Mouse (Mus musculus) heart, adult 2 months (tissue): ENCODE results near the gene Tpra1. TPM values are rescaled to one million over a fixed set of nuclear protein-coding genes. Genes with fewer than 3 reads are reported as not detected.

Experiments used
- DNase-seq, 2 experiments: peaks; one replicate each; pipeline ENCODE4 v3.0.0; 2021
- H3K27ac ChIP-seq: fragments of 200-600 bp; 2 replicates; pipeline ENCODE4 v1.8.1; 2022
- H3K27me3 ChIP-seq: fragments of 200-500 bp; 2 replicates; pipeline ENCODE4 v1.6.1; 2012; ENCODE audit warnings: mild to moderate bottlenecking, low read length, inconsistent platforms, mixed read lengths; ENCODE audit not compliant: control insufficient read depth, insufficient read depth
- H3K36me3 ChIP-seq: fragments of 200-500 bp; 2 replicates; pipeline ENCODE4 v1.6.1; 2012; ENCODE audit warnings: low read length, inconsistent platforms; ENCODE audit not compliant: control insufficient read depth, insufficient read depth
- H3K4me1 ChIP-seq: fragments of 200-500 bp; 2 replicates; pipeline ENCODE4 v1.6.1; 2011; ENCODE audit warnings: low read length; ENCODE audit not compliant: control insufficient read depth, insufficient read depth
- H3K4me3 ChIP-seq: fragments of 200-600 bp; 2 replicates; pipeline ENCODE4 v1.8.1; 2022
- H3K79me2 ChIP-seq: fragments of 200-500 bp; replicated peaks from 2 replicates; pipeline ENCODE4 v1.6.1; 2012; ENCODE audit warnings: mild to moderate bottlenecking, inconsistent platforms, low read length, moderate library complexity, mixed read lengths; ENCODE audit not compliant: control insufficient read depth, insufficient read depth
- H3K9ac ChIP-seq: fragments of 200-500 bp; 2 replicates; pipeline ENCODE4 v1.6.1; 2012; ENCODE audit warnings: low read depth, mild to moderate bottlenecking, control low read depth, inconsistent platforms, low read length, mixed read lengths
- CTCF ChIP-seq: fragments of 200-600 bp; IDR thresholded peaks from 2 replicates; pipeline ENCODE4 v1.8.1; 2022; ENCODE audit warnings: antibody characterized with exemption, mild to moderate bottlenecking, moderate library complexity
- EP300 ChIP-seq: fragments of 200-500 bp; IDR thresholded peaks from 2 replicates; pipeline ENCODE4 v1.6.1; 2011; ENCODE audit warnings: low read depth, low read length, control low read depth; ENCODE audit not compliant: insufficient read depth
- POLR2A ChIP-seq: fragments of 200-500 bp; IDR thresholded peaks from 2 replicates; pipeline ENCODE4 v1.6.1; 2011; ENCODE audit warnings: mild to moderate bottlenecking, low read depth, low read length, control low read depth; ENCODE audit not compliant: insufficient read depth
- WGBS: fragments of 180-500 bp; shearing (Covaris S2); methylation state at CpG from one replicate; pipeline ENCODE4 v1.1.7; 2018; 5-methylcytosine and 5-hydroxymethylcytosine counted together
- intact Hi-C: fragments of 180-260 bp; cut with DNase I; formaldehyde crosslinking; loops from one replicate; pipeline ENCODE4 v1.15.1; 2025
- polyA plus RNA-seq: library from polyadenylated mRNA; depleted of rRNA; stranded (reverse); fragments of >200 nt; gene quantifications from 2 replicates; pipeline ENCODE4 v1.2.3, GENCODE M21; 2012; rRNA removed
- total RNA-seq, 2 experiments: library from RNA; stranded (reverse); gene quantifications; 2 replicates each; pipeline ENCODE4 v1.2.3; 2021

The Tpra1 gene
- total and polyA plus RNA-seq, 3 experiments: 34.4 to 88.0 (median 34.8) TPM

DNA sequence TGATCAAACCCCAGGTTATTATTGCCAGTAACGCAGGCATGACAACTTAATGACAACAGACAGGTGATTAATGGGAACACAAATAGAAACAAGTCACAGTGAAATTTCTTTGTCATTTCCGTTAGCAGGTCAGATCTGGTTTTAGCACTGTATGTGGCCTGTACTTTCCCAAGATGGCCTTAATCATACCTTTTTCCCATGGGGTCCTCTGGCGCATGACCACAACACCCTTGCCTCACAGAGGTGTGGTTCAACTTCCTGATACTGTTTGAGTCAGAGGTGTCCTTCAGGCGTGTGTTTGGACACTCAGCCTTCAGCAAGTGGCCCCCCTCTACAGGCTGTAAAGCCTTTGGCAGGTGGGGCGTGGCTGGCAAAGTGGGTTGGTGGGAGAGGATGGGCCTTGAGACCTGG, 55.8 kb downstream of the Tpra1 start:
- Histone ChIP-seq H3K27ac (no peak overlapping the region), H3K79me2 (no peaks in the 10 kb centered on the region), H3K4me1 (no peaks in the 10 kb centered on the region), H3K9ac (no peak overlapping the region), H3K36me3 (no peaks in the 10 kb centered on the region), H3K4me3 (no peak overlapping the region), H3K27me3 (no peaks in the 10 kb centered on the region)
- no peak for TF ChIP-seq POLR2A
- TF ChIP-seq EP300: no peak
- TF ChIP-seq CTCF: no peak
- WGBS: 89% methylated on average over 5 of the region's 5 CpGs
- no peak for DNase-seq
- intact Hi-C loops: no loop called here

GRCm38 (mm10) chr6:88958305-88958704, 56.3 kb downstream of the Tpra1 start:
- DNase-seq: no peak
- Histone ChIP-seq H3K36me3 (no peaks in the 10 kb centered on the region), H3K27me3 (no peaks in the 10 kb centered on the region), H3K4me3 (no peak overlapping the region), H3K27ac (no peak overlapping the region), H3K79me2 (no peaks in the 10 kb centered on the region), H3K9ac (no peak overlapping the region), H3K4me1 (no peaks in the 10 kb centered on the region)
- 82% methylated on average over 2 of the region's 2 CpGs for whole genome bisulfite sequencing
- intact Hi-C loops: no loop called here
- TF ChIP-seq POLR2A (no peak), EP300 (no peak), CTCF (no peak)

DNA sequence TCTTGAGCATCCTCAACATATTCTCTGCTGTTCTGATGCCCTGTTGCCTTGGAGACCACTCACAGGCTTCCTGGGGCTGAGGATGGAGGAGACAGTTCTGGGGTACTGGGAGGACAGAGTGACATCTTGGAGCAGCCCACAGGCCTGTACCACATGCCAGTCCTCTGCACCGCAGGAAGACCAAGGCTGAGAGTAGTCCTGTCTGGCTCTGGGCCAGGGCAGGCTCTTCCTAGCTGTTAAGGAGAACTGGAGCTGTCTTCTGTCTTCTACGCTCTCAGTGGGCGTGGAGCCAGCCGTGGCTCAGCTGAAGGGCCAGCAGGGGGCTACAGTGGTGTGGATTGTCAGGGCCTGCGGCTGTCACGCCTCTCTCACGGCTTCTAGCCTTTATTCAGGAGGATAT, 57.8 kb downstream of the Tpra1 start:
- TF ChIP-seq POLR2A: no peak
- peak; percentile 48 for TF ChIP-seq CTCF
- Histone ChIP-seq H3K27me3 (no peaks in the 10 kb centered on the region), H3K36me3 (no peaks in the 10 kb centered on the region), H3K79me2 (no peaks in the 10 kb centered on the region), H3K9ac (no peak overlapping the region), H3K4me1 (no peaks in the 10 kb centered on the region), H3K4me3 (no peak overlapping the region), H3K27ac (no peak overlapping the region)
- WGBS: 31% methylated on average over 7 of the region's 7 CpGs
- no peak for DNase-seq
- intact Hi-C loops: no loop called here

DNA sequence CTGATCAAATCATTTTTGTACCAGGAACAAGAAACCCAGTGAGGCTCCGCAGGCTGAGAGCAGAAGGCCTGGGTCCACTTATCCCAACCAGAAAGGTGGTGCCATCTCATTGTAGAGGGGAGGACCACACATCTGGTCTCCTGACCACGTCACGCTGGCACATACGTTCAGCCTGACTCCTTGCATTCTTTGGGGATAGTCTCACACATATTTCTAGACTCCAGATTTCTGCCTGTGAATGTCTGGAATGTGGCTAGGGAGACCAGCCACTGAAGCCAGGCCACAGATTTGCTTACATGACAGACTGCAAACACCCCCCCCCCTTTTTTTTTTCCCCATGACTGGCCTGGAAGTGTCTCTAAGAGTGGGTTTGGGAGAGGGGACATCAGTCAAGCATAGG, 58.9 kb downstream of the Tpra1 start:
- intact Hi-C loops: no loop called here
- WGBS: 83% methylated on average over 4 of the region's 4 CpGs
- H3K27ac ChIP-seq: no peak overlapping the region

More for the DNA sequence above, 58.9 kb downstream of the Tpra1 start:
- Histone ChIP-seq H3K9ac (no peak overlapping the region), H3K4me3 (no peak overlapping the region), H3K36me3 (no peaks in the 10 kb centered on the region), H3K4me1 (no peaks in the 10 kb centered on the region), H3K27me3 (no peaks in the 10 kb centered on the region), H3K79me2 (no peaks in the 10 kb centered on the region)
- DNase-seq: no peak
- TF ChIP-seq POLR2A: no peak
- no peak for TF ChIP-seq EP300
- no peak for TF ChIP-seq CTCF

Other genes starting within 250 kb of the Tpra1 start
- 100 to 1,000 TPM in 1 of 2 experiments, 10 to 100 TPM in 1; 88.7 to 102 TPM for gene Mgll, start 177.8 kb upstream of the Tpra1 start, total RNA-seq
- gene Mgll, start 177.8 kb upstream of the Tpra1 start, polyA plus RNA-seq: 146 and 188 TPM in 2 replicates
- 10 to 100 TPM; 19.7 to 22.7 TPM for gene Abtb1, start 60.3 kb upstream of the Tpra1 start, total RNA-seq
- 46.2 and 46.7 TPM in 2 replicates for gene Abtb1, start 60.3 kb upstream of the Tpra1 start, polyA plus RNA-seq
- 10 to 100 TPM; 13.1 to 15.9 TPM for gene Podxl2, start 27.2 kb upstream of the Tpra1 start, total RNA-seq
- gene Podxl2, start 27.2 kb upstream of the Tpra1 start, polyA plus RNA-seq: 20.7 and 26.2 TPM in 2 replicates
- gene Mcm2, start 3.5 kb upstream of the Tpra1 start, total RNA-seq: 1 to 10 TPM; 5.3 to 6.1 TPM
- gene Mcm2, start 3.5 kb upstream of the Tpra1 start, polyA plus RNA-seq: 4.8 and 5.4 TPM in 2 replicates